Mouse (Mus musculus) kidney, embryonic 15.5 days (tissue): ENCODE measurements at regions not wholly inside any gene's neighbourhood (a gene's known extent, or its start where the extent isn't known, plus 50 kb on each side); places are given as distances from the start of the nearest gene placed in this dataset.

Source experiments
- ATAC-seq: fragments of 200-750 bp; cut with Nextera tagmentation; replicated peaks from 2 replicates; pipeline ENCODE4 v1.8.0; 2017; ENCODE audit warnings: moderate TSS enrichment; ENCODE audit not compliant: low FRiP score
- H3K27ac ChIP-seq: fragments of 300-500 bp; sonication (generic); 2 replicates; pipeline ENCODE4 v1.5.1; 2015; ENCODE audit warnings: mild to moderate bottlenecking, inconsistent platforms
- H3K27me3 ChIP-seq: fragments of 300-500 bp; sonication (generic); 2 replicates; pipeline ENCODE4 v1.6.1; 2015; ENCODE audit warnings: inconsistent platforms
- H3K36me3 ChIP-seq: fragments of 300-500 bp; sonication (generic); 2 replicates; pipeline ENCODE4 v1.6.1; 2015; ENCODE audit warnings: inconsistent platforms
- H3K4me1 ChIP-seq: fragments of 300-500 bp; sonication (generic); 2 replicates; pipeline ENCODE4 v1.6.1; 2015; ENCODE audit warnings: inconsistent platforms
- H3K4me2 ChIP-seq: fragments of 300-500 bp; sonication (generic); 2 replicates; pipeline ENCODE4 v1.6.1; 2015; ENCODE audit warnings: moderate library complexity, mild to moderate bottlenecking, inconsistent platforms
- H3K4me3 ChIP-seq: fragments of 300-500 bp; sonication (generic); replicated peaks from 2 replicates; pipeline ENCODE4 v1.5.1; 2015; ENCODE audit warnings: mild to moderate bottlenecking, inconsistent platforms
- H3K9ac ChIP-seq: fragments of 300-500 bp; sonication (generic); 2 replicates; pipeline ENCODE4 v1.6.1; 2015; ENCODE audit warnings: mild to moderate bottlenecking, inconsistent platforms
- H3K9me3 ChIP-seq: fragments of 300-500 bp; sonication (generic); replicated peaks from 2 replicates; pipeline ENCODE4 v1.6.1; 2016; ENCODE audit warnings: inconsistent platforms
- WGBS: fragments of 180-500 bp; shearing (Covaris S2); methylation state at CpG from one replicate; pipeline ENCODE4 v1.1.7; 2015; ENCODE audit warnings: mixed read lengths; 5-methylcytosine and 5-hydroxymethylcytosine counted together

DNA sequence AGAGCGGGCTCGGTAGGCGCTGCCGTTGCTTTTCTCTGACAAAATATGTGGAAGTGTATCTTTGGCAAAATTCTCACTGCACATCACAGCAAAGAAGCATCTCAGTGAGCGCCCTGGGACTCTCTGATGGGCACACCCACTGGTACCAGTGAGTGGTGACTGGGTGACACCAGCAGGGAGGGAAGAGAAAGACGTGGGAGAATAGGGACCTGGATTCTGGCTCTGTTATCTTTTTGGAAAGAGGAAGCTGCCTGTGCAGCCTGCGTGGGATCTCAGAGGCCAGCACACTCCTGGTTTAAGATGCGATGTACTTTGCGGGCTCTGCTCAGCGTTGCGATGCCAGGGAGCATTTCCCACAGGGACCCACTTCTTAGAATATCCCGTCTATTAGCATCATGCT, 183.4 kb upstream of the Cnr1 start:
- H3K4me2 ChIP-seq = no peak overlapping the region
- 84% methylated on average over 12 of the region's 12 CpGs for WGBS

DNA sequence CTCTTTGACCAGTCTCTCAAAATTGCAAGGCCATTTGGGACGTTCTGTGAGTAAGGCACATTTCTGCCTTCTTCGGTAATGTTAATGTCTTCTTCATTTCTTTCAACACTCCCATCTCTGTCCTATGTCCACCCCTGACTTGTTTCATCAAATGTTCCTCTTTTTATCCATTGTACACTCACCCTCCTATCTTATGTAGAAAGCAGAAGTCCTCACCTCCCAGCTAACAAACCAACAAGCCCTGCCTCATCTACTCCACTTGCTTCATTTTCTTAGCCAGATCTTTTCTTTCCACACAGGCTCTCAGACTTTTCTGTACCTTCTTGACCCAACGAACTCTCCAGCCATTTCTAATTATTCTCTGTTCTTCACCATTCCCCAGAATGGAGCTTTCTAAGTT, 179.2 kb upstream of the Cnr1 start:
- Histone ChIP-seq H3K9me3 (no peaks in the 10 kb centered on the region), H3K4me1 (no peaks in the 10 kb centered on the region), H3K36me3 (no peaks in the 10 kb centered on the region), H3K27me3 (no peaks in the 10 kb centered on the region), H3K4me2 (no peak overlapping the region), H3K9ac (no peak overlapping the region), H3K4me3 (no peak overlapping the region), H3K27ac (no peak overlapping the region)
- 90% methylated on average over 3 of the region's 3 CpGs for WGBS
- ATAC-seq = no peak

More for the DNA sequence above, 183.4 kb upstream of the Cnr1 start:
- Histone ChIP-seq H3K27ac (no peak overlapping the region), H3K4me3 (no peak overlapping the region), H3K27me3 (no peaks in the 10 kb centered on the region), H3K36me3 (no peaks in the 10 kb centered on the region), H3K9me3 (no peaks in the 10 kb centered on the region), H3K9ac (no peak overlapping the region), H3K4me1 (peaks cover 8% of the 10 kb centered on the region)
- no peak for ATAC-seq

DNA sequence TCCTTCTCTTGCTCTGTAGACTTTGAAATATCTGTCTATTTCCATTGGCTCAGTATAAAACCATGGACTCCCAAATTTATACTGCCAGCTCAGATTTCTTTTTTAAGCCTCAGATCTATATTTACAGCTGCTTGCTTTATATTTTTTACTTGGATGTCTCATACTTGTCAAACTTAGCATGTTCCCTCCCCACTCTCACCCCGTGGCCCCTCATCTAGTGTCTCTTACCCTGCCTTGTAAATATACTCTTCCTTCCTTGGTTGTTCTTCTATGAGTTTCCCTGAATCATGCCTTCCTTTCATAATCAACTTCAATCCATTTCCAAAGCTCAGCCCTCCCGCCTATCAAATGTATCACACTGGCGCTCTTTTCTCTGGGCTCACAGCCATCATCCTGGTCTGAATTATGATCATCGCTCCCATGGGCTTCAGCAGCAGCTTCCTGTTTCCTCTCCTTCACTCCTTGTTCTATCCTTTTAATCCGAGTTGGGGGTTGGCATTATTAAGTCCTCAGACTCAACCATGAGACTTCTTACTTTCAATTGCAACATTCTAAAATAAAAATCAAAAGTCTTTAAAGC, 177.0 kb upstream of the Cnr1 start:
- no peak overlapping the region for H3K4me2 ChIP-seq
- no peaks in the 10 kb centered on the region for H3K27me3 ChIP-seq
- WGBS = 68% methylated on average over 5 of the region's 5 CpGs
- H3K9ac ChIP-seq = no peak overlapping the region
- no peaks in the 10 kb centered on the region for H3K36me3 ChIP-seq
- no peak for ATAC-seq
- H3K9me3 ChIP-seq = no peaks in the 10 kb centered on the region
- H3K4me1 ChIP-seq = no peaks in the 10 kb centered on the region
- no peak overlapping the region for H3K4me3 ChIP-seq
- 0 out of 2 replicates have a peak overlapping the region, but pooled peaks have one; percentile 18 for H3K27ac ChIP-seq

DNA sequence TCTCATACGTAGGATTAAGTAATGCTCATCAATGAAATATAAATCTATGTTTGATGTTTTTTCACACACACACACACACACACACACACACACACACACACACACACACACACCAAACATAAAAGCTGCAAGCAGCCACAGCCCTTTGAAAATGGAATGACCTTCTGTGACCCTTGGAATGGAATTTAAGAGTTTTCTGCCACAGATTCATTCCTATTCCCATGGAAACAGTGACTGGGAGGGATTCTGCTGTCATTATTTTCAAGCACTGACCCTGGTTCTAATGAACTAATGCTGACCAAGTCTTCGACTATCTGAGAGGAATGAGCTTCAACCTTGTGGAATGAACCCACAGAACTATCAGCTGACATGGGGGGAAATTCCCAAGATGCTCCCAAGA, 156.7 kb upstream of the Cnr1 start:
- Histone ChIP-seq H3K27ac (no peak overlapping the region), H3K9ac (no peak overlapping the region), H3K27me3 (no peaks in the 10 kb centered on the region), H3K4me2 (no peak overlapping the region), H3K4me1 (no peaks in the 10 kb centered on the region), H3K36me3 (no peaks in the 10 kb centered on the region), H3K9me3 (no peaks in the 10 kb centered on the region), H3K4me3 (no peak overlapping the region)
- WGBS = 78% methylated on average over 2 of the region's 2 CpGs
- ATAC-seq = no peak

DNA sequence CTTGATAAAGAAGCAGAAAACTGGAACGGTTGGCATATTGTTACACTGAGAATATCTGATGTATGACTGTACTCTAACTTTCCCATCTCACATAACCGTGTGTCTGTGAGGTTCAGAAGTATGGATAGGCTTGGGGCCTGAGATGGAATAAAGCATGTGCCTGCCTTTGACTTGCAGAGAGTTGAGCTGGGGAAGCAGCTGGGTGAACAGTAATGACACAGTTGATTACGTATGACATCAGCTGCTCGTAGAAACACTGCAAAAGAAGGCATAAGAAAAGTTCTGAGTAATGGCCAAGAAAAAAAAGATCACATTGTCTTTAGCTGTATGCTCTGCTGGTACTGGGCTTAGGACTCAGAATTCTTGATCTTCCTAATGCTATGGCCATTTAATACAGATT, 138.4 kb upstream of the Cnr1 start:
- no peak overlapping the region for H3K4me2 ChIP-seq
- WGBS = 84% methylated on average over 4 of the region's 4 CpGs
- no peak for ATAC-seq
- H3K4me3 ChIP-seq = no peak overlapping the region
- no peak overlapping the region for H3K27ac ChIP-seq
- no peaks in the 10 kb centered on the region for H3K36me3 ChIP-seq
- no peaks in the 10 kb centered on the region for H3K9me3 ChIP-seq
- no peak overlapping the region for H3K9ac ChIP-seq
- H3K4me1 ChIP-seq = 0 out of 2 replicates have a peak, but pooled peaks cover 3% of the 10 kb centered on the region
- H3K27me3 ChIP-seq = no peaks in the 10 kb centered on the region

DNA sequence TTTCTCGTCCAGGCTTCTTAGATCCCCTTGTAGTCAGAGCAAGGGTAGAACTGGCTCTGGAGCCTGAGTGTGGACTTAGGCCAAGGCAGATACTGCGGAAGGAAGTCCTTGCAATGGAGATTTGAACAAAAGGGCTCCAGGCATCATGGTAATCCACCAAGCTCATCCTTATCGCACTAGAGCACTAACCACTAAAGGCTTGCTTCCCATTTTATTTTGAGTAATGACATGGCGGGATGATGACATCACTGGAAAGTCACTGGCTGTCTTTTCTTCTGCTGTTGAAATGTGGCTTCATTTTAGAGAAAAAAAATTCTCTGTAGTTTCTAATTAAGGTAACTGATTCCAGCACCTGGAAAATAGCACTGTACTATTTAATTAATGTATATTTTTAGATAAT, 137.4 kb upstream of the Cnr1 start:
- ATAC-seq = no peak
- no peak overlapping the region for H3K4me2 ChIP-seq
- no peaks in the 10 kb centered on the region for H3K9me3 ChIP-seq
- WGBS = 85% methylated on average over 4 of the region's 4 CpGs
- no peaks in the 10 kb centered on the region for H3K27me3 ChIP-seq
- no peak overlapping the region for H3K4me3 ChIP-seq
- H3K36me3 ChIP-seq = no peaks in the 10 kb centered on the region
- no peak overlapping the region for H3K9ac ChIP-seq
- H3K27ac ChIP-seq = no peak overlapping the region
- H3K4me1 ChIP-seq = 0 out of 2 replicates have a peak, but pooled peaks cover 3% of the 10 kb centered on the region

DNA sequence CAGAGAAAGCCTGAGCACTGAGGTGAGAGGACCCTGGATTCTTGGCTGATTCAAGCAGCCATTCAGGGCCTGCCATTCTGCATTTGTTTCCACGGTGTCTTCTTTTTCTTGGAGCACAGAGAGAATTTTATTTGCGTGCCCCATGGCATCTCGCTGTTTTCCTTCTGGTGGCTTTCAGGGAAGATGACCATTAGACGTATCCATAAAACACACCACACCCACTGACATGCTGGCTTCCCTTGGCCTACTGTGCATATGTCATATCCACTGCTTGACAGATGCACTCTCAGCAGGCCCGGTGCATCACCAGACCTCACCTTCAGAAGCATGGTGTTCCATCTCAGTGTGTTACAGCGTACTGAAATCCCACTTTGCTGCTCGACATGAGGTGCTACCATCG, 131.0 kb upstream of the Cnr1 start:
- Histone ChIP-seq H3K4me3 (no peak overlapping the region), H3K27me3 (no peaks in the 10 kb centered on the region), H3K4me2 (no peak overlapping the region), H3K4me1 (no peaks in the 10 kb centered on the region), H3K36me3 (no peaks in the 10 kb centered on the region), H3K9me3 (no peaks in the 10 kb centered on the region), H3K9ac (no peak overlapping the region), H3K27ac (no peak overlapping the region)
- WGBS = 86% methylated on average over 8 of the region's 8 CpGs
- ATAC-seq = no peak

DNA sequence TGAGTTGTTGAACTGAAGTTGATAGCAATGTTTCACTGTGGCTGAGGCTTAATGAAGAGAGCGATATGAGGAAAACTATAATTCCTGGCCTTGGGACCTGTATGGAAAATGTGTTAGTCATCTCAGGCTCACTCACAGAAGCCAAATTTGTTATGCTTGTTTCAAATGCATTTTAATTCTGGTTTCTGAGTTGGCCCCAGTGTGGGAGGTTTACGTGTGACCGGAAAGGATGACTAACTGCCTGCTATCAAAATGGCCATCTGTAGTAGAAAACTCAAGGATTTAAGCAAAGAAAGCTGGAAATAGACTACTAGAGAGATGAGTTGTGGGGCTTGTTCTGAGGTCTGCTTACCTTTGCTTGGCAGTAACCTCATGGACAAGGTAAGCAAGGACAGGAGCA, 128.9 kb upstream of the Cnr1 start:
- H3K27me3 ChIP-seq = no peaks in the 10 kb centered on the region
- H3K4me1 ChIP-seq = no peaks in the 10 kb centered on the region
- H3K36me3 ChIP-seq = no peaks in the 10 kb centered on the region
- H3K27ac ChIP-seq = no peak overlapping the region
- H3K4me2 ChIP-seq = no peak overlapping the region
- H3K9ac ChIP-seq = no peak overlapping the region
- H3K9me3 ChIP-seq = no peaks in the 10 kb centered on the region
- 89% methylated on average over 3 of the region's 3 CpGs for WGBS
- no peak for ATAC-seq
- no peak overlapping the region for H3K4me3 ChIP-seq

DNA sequence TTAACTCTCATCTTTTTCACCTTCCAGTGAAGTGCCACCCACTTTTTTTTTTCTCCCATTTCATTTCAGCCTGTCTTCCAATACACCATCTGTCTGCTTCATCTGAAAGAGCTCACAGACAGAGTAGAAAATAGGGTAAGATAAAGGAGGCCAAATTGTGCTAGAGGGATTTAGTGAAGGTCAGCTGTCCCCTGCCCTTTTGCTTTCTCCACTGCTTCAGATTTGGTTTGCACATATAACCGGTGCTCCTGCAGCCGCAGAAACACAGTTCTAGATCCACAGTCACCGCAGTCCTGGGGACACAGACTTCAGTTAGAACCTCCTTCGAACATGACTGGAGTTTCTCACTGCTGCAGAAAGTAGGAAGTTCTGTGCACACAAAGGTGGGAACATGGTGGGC, 126.4 kb upstream of the Cnr1 start:
- Histone ChIP-seq H3K36me3 (no peaks in the 10 kb centered on the region), H3K27ac (no peak overlapping the region), H3K4me1 (no peaks in the 10 kb centered on the region), H3K4me2 (no peak overlapping the region), H3K9me3 (no peaks in the 10 kb centered on the region), H3K27me3 (no peaks in the 10 kb centered on the region), H3K9ac (no peak overlapping the region), H3K4me3 (no peak overlapping the region)
- 86% methylated on average over 4 of the region's 4 CpGs for WGBS
- ATAC-seq = no peak

DNA sequence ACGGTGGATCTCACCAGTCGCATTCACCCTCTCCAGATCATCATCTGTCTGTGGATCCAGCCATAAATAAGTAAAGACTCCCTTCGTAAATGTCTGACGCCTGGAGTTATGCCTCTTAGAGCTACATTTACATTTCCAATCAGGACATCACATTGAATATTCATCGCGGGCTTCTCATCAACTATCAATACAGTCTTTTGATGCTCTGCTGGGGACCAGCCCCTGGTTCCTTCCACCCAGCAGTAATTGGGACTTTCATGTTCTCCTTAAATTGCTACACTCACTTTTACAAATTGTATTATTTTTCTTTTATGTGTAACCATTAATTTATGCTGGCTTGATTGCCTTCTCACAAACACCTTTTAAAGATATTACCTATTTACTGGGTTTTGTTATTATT, 125.7 kb upstream of the Cnr1 start:
- Histone ChIP-seq H3K9ac (no peak overlapping the region), H3K27ac (no peak overlapping the region), H3K4me3 (no peak overlapping the region), H3K4me2 (no peak overlapping the region), H3K27me3 (no peaks in the 10 kb centered on the region), H3K36me3 (no peaks in the 10 kb centered on the region), H3K4me1 (no peaks in the 10 kb centered on the region), H3K9me3 (no peaks in the 10 kb centered on the region)
- no peak for ATAC-seq
- 79% methylated on average over 6 of the region's 6 CpGs for WGBS

DNA sequence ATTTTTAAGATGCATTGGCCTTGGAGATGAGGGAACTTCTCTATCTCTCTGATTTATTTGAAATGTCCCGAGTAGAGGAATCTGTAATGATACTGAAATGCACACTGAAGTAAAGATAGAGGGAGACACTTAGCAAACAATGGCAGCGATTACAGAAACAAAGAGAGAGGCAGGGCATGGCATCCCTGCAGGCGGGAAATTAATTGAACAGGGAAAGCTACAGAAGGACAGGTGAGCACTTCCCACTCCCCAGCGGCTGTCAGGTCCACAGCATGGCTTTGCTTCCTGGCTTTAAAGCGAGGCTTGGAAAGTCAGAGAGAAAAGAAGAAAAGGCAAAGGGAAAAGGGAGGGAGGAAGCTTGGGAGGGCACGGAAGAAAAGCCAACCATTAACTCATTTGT, 125.3 kb upstream of the Cnr1 start:
- Histone ChIP-seq H3K4me3 (no peak overlapping the region), H3K27me3 (no peaks in the 10 kb centered on the region), H3K27ac (no peak overlapping the region), H3K4me2 (no peak overlapping the region), H3K36me3 (no peaks in the 10 kb centered on the region), H3K9ac (no peak overlapping the region), H3K9me3 (no peaks in the 10 kb centered on the region), H3K4me1 (no peaks in the 10 kb centered on the region)
- no peak for ATAC-seq
- WGBS = 55% methylated on average over 6 of the region's 6 CpGs

DNA sequence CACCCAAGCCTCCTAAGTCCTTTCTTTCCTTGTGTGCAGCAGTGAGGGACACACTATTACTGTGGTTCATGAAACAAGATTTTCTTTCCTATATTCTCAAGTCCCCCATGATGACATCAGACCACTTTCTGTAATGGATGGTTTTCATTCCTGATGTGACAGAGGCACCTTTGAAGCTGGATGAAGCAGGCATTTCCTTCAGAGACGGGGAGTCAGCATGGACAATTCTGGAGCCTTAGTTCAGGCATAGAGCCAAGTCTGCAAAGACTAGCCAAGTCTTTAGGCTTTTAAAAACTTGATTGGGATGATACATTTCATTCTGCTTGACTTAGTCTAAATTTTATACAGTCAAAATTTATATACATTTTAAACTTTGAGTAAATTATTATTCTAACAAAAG, 124.6 kb upstream of the Cnr1 start:
- Histone ChIP-seq H3K9ac (no peak overlapping the region), H3K4me2 (no peak overlapping the region), H3K4me1 (no peaks in the 10 kb centered on the region), H3K27me3 (no peaks in the 10 kb centered on the region), H3K9me3 (no peaks in the 10 kb centered on the region), H3K27ac (no peak overlapping the region), H3K36me3 (no peaks in the 10 kb centered on the region), H3K4me3 (no peak overlapping the region)
- no peak for ATAC-seq
- WGBS = 48% methylated on average over 1 of the region's 1 CpGs

DNA sequence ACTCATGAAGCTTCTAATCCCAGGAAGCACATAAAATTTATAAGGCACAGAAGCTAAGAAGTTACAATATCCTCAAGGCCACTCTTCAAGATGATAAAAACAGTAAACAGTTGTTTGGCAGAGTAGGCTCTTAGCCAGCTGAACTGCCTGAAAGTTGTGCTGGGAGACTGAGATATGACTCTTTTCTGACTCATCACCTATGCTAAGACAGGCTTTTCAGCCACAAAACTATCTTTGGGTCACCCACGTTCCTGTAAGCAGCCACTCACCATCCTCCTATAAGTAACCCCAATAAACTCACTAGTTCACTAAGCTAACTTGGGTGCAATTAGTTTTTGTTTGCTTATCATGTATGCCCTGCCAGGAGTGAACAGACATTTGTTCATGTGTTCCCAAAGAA, 112.1 kb upstream of the Cnr1 start:
- Histone ChIP-seq H3K9ac (no peak overlapping the region), H3K4me1 (no peaks in the 10 kb centered on the region), H3K27ac (no peak overlapping the region), H3K27me3 (no peaks in the 10 kb centered on the region), H3K9me3 (no peaks in the 10 kb centered on the region), H3K36me3 (no peaks in the 10 kb centered on the region), H3K4me3 (no peak overlapping the region), H3K4me2 (no peak overlapping the region)
- 72% methylated on average over 1 of the region's 1 CpGs for WGBS
- no peak for ATAC-seq
